Comparison of ENCODE assay signal across 18 mouse cellular contexts in genomic region chr11:24423278-24423677, GRCm38 (mm10).
A peak's percentile ranks its signal among the peaks of the same experiment; 100 is the strongest.
DNase-seq lines count a peak whose midpoint lies in the region; ATAC-seq lines count a peak whose summit lies in the region.
"Had no signal": no experiment of that assay in that cellular context is flagged by ENCODE, and none has a peak within 500 bp of the region (broad histone marks: within the 10 kb centered on the region; RNA-seq: fewer than 3 reads in every experiment).

No protein-coding gene starts in this region.

- DNase-seq in adrenal gland, adult (ENCODE audit: inconsistent age in 2 of 2, low spot score in 1 of 2) = peak; percentile 29 to 57
- DNase-seq in adrenal gland, postnatal 14 days = no peak
- peak; percentile 54 for DNase-seq in heart, adult 11 months
- DNase-seq in heart, adult 8-10 months (ENCODE audit: low spot score) = no peak
- no peak for DNase-seq in urinary bladder, postnatal 25 days (ENCODE audit: low spot score)
- no peak for DNase-seq in ovary, postnatal 14 days (ENCODE audit: low spot score)
- DNase-seq: cerebellum, adult 11-12 months; cerebellum, adult 9-10 months; cerebellum, postnatal 25 days; embryo, embryonic 11 days; gastrocnemius, adult 2 months; gastrocnemius, postnatal 25 days; heart, adult 18-20 months; heart, postnatal 14 days; kidney, adult 2 months had no signal

- peak; percentile 74 for ATAC-seq in common myeloid progenitor, adult 5-6 weeks (replicated peaks; ENCODE audit: low read depth, poor library complexity, severe bottlenecking)
- peak; percentile 51; the same call in 1 of the 2 replicates for ATAC-seq in megakaryocyte-erythroid progenitor cell, adult 5-6 weeks (replicated peaks; ENCODE audit: low FRiP score, low TSS enrichment, poor library complexity, severe bottlenecking)
- ATAC-seq: intestine, embryonic 15.5 days had no signal

Comparison
In these comparisons a context has a peak if more than half of its experiments do, and no peak if none do; other contexts are left out.
1. DNase-seq: peak in adrenal gland, adult (2 of 2) and heart, adult 11 months (single experiment); none in adrenal gland, postnatal 14 days (single experiment), heart, adult 8-10 months (single experiment), urinary bladder, postnatal 25 days (single experiment) and ovary, postnatal 14 days (single experiment).